Mouse (Mus musculus) lung, adult 18-20 months (tissue): ENCODE results near the gene Tiprl.

ENCODE experiments used
- DNase-seq, 2 experiments: peaks; one replicate each; pipeline ENCODE4 v3.0.0; 2022; ENCODE audit warnings: mixed read lengths in 2 of 2

The Tiprl gene

DNA sequence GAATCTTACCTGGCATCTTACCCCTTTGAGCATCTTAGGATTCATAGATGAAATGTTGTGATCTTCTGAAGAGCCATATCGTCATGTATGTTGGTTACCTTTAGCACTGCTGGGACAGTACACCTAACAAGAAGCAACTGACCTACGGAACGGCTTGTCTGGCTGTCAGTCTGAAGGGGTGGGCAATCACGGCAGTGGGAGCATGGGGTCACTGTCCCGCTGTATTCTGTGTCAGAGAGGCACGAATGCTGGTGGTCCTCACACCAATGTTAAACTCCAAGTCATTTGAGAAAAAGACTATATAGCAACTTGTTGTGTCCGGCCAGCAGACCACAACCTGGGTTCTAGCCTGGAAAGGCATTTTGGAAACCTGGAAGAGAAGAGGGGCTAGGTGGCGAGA, 65.5 kb downstream of the Tiprl start:
- DNase-seq = no peak

DNA sequence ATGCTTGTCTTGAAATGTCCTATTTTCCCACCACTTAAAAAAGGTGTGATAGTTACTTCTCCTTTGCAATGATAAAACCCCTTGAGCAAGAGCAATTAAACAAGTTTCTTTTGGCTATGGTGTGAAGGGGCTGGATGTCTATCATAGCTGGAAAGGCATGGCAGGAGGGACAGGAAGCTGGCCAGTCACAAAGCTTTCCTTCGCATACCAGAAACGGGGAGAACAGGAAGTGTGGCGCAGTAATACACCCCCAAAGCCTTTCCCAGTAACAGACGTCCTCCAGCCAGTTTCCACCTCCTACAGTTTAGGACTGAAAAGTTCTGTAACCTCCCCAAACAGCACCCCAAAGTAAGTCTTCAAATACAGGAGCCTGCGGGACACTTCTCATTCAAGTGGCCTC, 66.6 kb downstream of the Tiprl start:
- DNase-seq = no peak

DNA sequence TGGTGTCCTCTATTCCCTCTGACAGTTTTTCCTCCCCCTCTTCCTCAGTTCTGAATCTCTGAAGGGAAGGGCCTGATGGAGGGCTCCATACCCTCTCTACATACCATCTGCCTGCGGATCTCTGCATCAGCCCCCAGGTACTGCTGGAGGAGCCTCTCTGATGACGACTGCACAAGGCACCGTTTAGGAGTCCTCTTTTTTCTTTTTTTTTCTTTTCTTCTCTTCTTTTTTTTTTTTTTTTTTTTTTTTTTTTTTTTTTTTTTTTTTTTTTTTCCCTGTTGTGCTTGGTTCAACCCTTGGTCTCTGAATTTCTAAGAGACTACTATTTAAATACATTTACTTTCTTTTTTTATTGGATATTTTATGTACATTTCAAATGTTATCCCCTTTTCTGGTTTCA, 67.3 kb downstream of the Tiprl start:
- DNase-seq = no peak

DNA sequence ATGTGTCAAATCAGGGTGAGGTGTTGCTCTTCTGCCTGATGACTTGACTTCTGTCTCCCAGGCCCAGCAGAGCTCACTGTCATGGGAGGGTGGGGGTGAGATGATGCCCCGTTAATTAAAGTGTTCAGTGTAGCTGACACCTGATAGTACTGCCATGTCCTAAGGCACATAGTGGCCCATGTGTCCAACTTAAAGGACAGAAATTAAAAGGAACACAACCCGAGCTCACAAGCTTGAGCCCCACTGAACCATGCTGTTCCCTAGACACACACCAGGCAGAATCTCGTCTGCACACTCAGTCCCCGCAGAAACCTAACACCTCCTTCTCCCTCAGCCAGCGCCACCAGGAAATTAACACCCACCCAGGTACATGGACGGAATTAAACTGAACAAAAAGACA, 71.9 kb downstream of the Tiprl start:
- DNase-seq = no peak
